Mouse (Mus musculus): ENCODE data around the gene Glis1. TPM values are rescaled to one million over a fixed set of nuclear protein-coding genes. Genes with fewer than 3 reads are reported as not detected.
A peak's percentile ranks its signal among the peaks of the same experiment; 100 is the strongest.

Glis1 gene
- total and polyA plus RNA-seq, 2 experiments from 2014 or later = 0.11 TPM; not detected in 1

DNA sequence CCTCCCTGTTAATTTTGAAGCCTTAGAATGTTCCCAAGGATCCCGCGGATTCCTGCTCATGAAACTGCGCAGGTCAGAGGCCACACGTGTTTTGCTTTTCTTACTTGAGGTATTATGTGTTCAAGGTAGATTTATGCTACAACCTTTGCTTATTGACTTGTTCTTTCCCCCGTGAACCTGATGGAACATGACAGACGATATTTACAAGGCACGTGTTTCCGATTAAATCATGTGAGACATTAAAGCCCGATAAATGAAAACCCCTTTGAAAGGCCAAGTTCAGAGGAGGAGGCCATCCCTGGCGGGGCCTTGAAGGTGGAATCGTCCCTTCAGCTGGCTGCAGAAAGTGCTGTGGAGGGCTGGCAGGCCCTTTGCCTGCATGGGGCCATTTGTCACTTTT is 26.1 kb downstream of the Glis1 start:
- no peak overlapping the region for H3K9ac ChIP-seq (replicated peaks; ENCODE audit: low read depth, low read length)
- H3K27ac ChIP-seq (ENCODE audit: low read depth) = no peak overlapping the region
- no peaks in the 10 kb centered on the region for H3K36me3 ChIP-seq (replicated peaks; ENCODE audit: control insufficient read depth, insufficient read depth, low read length)
- no peaks in the 10 kb centered on the region for H3K4me1 ChIP-seq (ENCODE audit: control insufficient read depth, insufficient read depth)
- no peaks in the 10 kb centered on the region for H3K9me3 ChIP-seq (replicated peaks; ENCODE audit: control insufficient read depth, low read length)
- 79% methylated on average over 11 of the region's 11 CpGs for WGBS
- ATAC-seq (ENCODE audit: insufficient read depth, low read depth) (no peak), DNase-seq (ENCODE audit: low spot score) (no peak)
- H3K4me2 ChIP-seq (ENCODE audit: low read depth, low read length) = no peak overlapping the region
- no peaks in the 10 kb centered on the region for H3K27me3 ChIP-seq (ENCODE audit: control insufficient read depth, insufficient read depth, low read length)
- no peak overlapping the region for H3K4me3 ChIP-seq (ENCODE audit: low read depth, low read length)
- no peak for TF ChIP-seq EP300 (IDR thresholded peaks at IDR 0.05; ENCODE audit: low read depth)
- TF ChIP-seq CTCF (IDR thresholded peaks at IDR 0.05; ENCODE audit: low read depth) = no peak

DNA sequence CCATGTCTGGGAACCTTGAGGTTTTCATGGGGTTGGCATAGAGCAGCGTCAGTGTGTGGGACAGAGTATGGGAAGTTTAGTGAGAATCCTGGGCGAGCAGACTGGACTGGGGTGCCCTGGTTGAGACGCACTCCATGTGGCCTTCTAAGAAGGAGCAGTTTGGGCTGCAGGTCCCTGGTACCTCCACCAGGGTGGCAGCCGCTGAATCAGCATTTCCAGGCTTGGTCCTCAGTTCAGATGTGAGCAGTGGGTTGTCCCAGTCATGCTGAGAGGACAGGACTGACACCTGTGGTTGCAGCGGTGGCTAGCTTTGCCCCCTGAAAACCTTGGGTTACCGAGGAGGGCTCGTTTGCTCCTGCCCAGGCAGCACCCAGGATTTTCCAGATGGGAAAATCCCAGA is 33.4 kb downstream of the Glis1 start:
- Histone ChIP-seq H3K4me2 (ENCODE audit: low read depth, low read length) (no peak overlapping the region), H3K4me3 (ENCODE audit: low read depth, low read length) (no peak overlapping the region), H3K27ac (ENCODE audit: low read depth) (no peak overlapping the region), H3K9me3 (replicated peaks; ENCODE audit: control insufficient read depth, low read length) (no peaks in the 10 kb centered on the region), H3K27me3 (ENCODE audit: control insufficient read depth, insufficient read depth, low read length) (peaks cover 18% of the 10 kb centered on the region; the same call in 1 of the 2 replicates), H3K36me3 (replicated peaks; ENCODE audit: control insufficient read depth, insufficient read depth, low read length) (no peaks in the 10 kb centered on the region), H3K4me1 (ENCODE audit: control insufficient read depth, insufficient read depth) (no peaks in the 10 kb centered on the region), H3K9ac (replicated peaks; ENCODE audit: low read depth, low read length) (no peak overlapping the region)
- 70% methylated on average over 7 of the region's 7 CpGs for WGBS
- ATAC-seq (ENCODE audit: insufficient read depth, low read depth) = no peak
- TF ChIP-seq EP300 (IDR thresholded peaks at IDR 0.05; ENCODE audit: low read depth) (no peak), CTCF (IDR thresholded peaks at IDR 0.05; ENCODE audit: low read depth) (peak; percentile 10; the same call in 1 of the 2 replicates)
- no peak for DNase-seq (ENCODE audit: low spot score)

DNA sequence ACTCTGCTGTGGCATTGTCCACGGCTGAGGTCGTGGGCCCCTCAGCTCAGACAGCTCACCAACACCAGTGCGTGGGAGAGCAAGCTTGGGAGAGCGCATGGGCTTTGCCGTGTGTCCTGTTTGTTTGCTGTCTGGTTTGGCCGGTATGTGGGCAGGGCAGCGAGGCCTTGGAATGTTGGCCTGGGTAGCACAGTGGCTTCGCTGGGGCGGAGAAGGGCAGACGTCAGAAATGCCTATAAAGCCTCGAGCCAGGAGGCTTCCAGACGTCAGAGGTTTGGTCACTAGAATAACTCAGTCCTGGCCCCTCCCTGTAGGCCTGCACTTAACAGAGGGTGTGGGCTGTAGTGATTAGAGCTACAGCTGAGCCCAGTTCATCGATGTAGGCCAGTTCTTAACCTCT is 33.9 kb downstream of the Glis1 start:
- ATAC-seq (ENCODE audit: insufficient read depth, low read depth) (peak; percentile 68), DNase-seq (ENCODE audit: low spot score) (peak; percentile 14)
- no peaks in the 10 kb centered on the region for H3K4me1 ChIP-seq (ENCODE audit: control insufficient read depth, insufficient read depth)
- H3K9ac ChIP-seq (replicated peaks; ENCODE audit: low read depth, low read length) = no peak overlapping the region
- H3K27ac ChIP-seq (ENCODE audit: low read depth) = no peak overlapping the region
- 25% methylated on average over 13 of the region's 13 CpGs for WGBS
- H3K36me3 ChIP-seq (replicated peaks; ENCODE audit: control insufficient read depth, insufficient read depth, low read length) = no peaks in the 10 kb centered on the region
- no peaks in the 10 kb centered on the region for H3K9me3 ChIP-seq (replicated peaks; ENCODE audit: control insufficient read depth, low read length)
- H3K4me2 ChIP-seq (ENCODE audit: low read depth, low read length) = no peak overlapping the region
- TF ChIP-seq CTCF (IDR thresholded peaks at IDR 0.05; ENCODE audit: low read depth) = no peak
- no peak for TF ChIP-seq EP300 (IDR thresholded peaks at IDR 0.05; ENCODE audit: low read depth)
- H3K27me3 ChIP-seq (ENCODE audit: control insufficient read depth, insufficient read depth, low read length) = peaks cover 18% of the 10 kb centered on the region; the same call in 1 of the 2 replicates
- no peak overlapping the region for H3K4me3 ChIP-seq (ENCODE audit: low read depth, low read length)

DNA sequence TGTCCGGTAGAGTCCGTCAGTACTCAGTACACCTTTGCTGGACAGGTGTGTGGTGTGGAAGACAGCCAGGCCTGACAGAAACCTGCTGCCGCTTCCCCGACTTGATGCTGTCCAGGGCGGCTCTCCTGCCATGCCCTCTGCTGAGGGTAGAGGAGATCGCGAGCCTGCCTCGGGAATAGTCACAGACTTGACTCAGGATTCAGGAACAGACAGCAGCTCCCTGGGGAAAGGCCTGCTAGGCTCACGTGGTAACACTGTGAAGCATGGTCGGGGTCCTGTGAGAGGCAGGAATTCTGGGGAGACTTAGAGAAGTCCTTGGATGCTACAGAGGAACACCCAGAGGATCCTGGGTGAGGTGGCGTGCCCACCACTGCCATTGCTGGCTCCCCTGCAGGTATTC is 34.4 kb downstream of the Glis1 start:
- DNase-seq (ENCODE audit: low spot score) (no peak), ATAC-seq (ENCODE audit: insufficient read depth, low read depth) (no peak)
- no peaks in the 10 kb centered on the region for H3K36me3 ChIP-seq (replicated peaks; ENCODE audit: control insufficient read depth, insufficient read depth, low read length)
- TF ChIP-seq CTCF (IDR thresholded peaks at IDR 0.05; ENCODE audit: low read depth) = no peak
- TF ChIP-seq EP300 (IDR thresholded peaks at IDR 0.05; ENCODE audit: low read depth) = no peak
- no peak overlapping the region for H3K27ac ChIP-seq (ENCODE audit: low read depth)
- peaks cover 19% of the 10 kb centered on the region; the same call in 1 of the 2 replicates for H3K27me3 ChIP-seq (ENCODE audit: control insufficient read depth, insufficient read depth, low read length)
- H3K4me2 ChIP-seq (ENCODE audit: low read depth, low read length) = no peak overlapping the region
- no peak overlapping the region for H3K4me3 ChIP-seq (ENCODE audit: low read depth, low read length)
- no peak overlapping the region for H3K9ac ChIP-seq (replicated peaks; ENCODE audit: low read depth, low read length)
- no peaks in the 10 kb centered on the region for H3K9me3 ChIP-seq (replicated peaks; ENCODE audit: control insufficient read depth, low read length)
- H3K4me1 ChIP-seq (ENCODE audit: control insufficient read depth, insufficient read depth) = no peaks in the 10 kb centered on the region
- WGBS = 50% methylated on average over 11 of the region's 11 CpGs

DNA sequence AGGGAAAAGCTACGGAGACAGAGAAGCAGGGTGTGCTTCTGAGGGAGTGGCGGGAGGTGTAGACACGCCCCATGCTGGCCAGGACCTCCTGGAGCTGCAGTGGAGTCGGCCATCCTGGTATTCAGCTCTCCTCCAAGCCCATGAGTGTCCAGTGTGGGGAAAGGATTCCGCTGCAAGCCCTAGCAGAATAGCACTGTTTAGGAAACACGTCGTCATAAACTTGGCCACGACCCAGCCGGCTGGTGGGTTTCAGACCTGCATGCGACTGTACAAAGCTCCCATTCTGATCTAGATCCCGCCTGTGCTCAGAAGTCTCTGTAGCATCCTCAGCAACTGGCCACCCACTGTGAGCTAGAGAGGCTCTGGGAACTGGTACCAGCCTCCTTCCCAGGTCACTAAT is 41.9 kb downstream of the Glis1 start:
- no peak overlapping the region for H3K27ac ChIP-seq (ENCODE audit: low read depth)
- H3K4me3 ChIP-seq (ENCODE audit: low read depth, low read length) = no peak overlapping the region
- ATAC-seq (ENCODE audit: insufficient read depth, low read depth) (no peak), DNase-seq (ENCODE audit: low spot score) (no peak)
- 0 out of 2 replicates have a peak, but pooled peaks cover 2% of the 10 kb centered on the region for H3K9me3 ChIP-seq (replicated peaks; ENCODE audit: control insufficient read depth, low read length)
- 48% methylated on average over 11 of the region's 11 CpGs for WGBS
- H3K27me3 ChIP-seq (ENCODE audit: control insufficient read depth, insufficient read depth, low read length) = peaks cover 14% of the 10 kb centered on the region; the same call in 1 of the 2 replicates
- no peaks in the 10 kb centered on the region for H3K36me3 ChIP-seq (replicated peaks; ENCODE audit: control insufficient read depth, insufficient read depth, low read length)
- H3K4me1 ChIP-seq (ENCODE audit: control insufficient read depth, insufficient read depth) = no peaks in the 10 kb centered on the region
- H3K4me2 ChIP-seq (ENCODE audit: low read depth, low read length) = no peak overlapping the region
- TF ChIP-seq EP300 (IDR thresholded peaks at IDR 0.05; ENCODE audit: low read depth) = no peak
- TF ChIP-seq CTCF (IDR thresholded peaks at IDR 0.05; ENCODE audit: low read depth) = no peak
- H3K9ac ChIP-seq (replicated peaks; ENCODE audit: low read depth, low read length) = no peak overlapping the region

DNA sequence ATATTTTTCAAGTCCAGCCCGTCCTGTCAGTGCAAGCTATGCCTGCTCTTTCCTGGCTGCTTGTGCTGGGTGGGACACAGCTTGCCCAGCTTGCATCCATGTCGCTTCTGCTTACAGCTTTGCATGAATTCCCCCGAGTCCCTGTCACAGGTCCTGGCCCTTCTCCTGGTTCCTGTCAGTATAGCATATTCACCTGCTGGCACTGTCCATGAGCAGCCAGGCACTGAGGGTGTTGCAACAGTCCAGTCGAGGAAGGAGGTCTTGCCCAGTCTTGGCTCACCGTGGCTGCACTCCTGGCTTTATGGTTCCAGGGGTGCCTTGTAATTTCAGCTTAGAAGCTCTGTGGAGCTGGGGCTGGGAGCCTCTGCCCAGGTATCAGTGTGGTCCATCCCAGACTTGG is 44.6 kb downstream of the Glis1 start:
- DNase-seq (ENCODE audit: low spot score) = no peak
- 0 out of 2 replicates have a peak, but pooled peaks cover 2% of the 10 kb centered on the region for H3K9me3 ChIP-seq (replicated peaks; ENCODE audit: control insufficient read depth, low read length)
- no peak for ATAC-seq (ENCODE audit: insufficient read depth, low read depth)
- TF ChIP-seq CTCF (IDR thresholded peaks at IDR 0.05; ENCODE audit: low read depth) (no peak), EP300 (IDR thresholded peaks at IDR 0.05; ENCODE audit: low read depth) (no peak)
- peaks cover 10% of the 10 kb centered on the region; the same call in 1 of the 2 replicates for H3K27me3 ChIP-seq (ENCODE audit: control insufficient read depth, insufficient read depth, low read length)
- 49% methylated on average over 5 of the region's 5 CpGs for WGBS
- no peak overlapping the region for H3K4me3 ChIP-seq (ENCODE audit: low read depth, low read length)
- H3K4me1 ChIP-seq (ENCODE audit: control insufficient read depth, insufficient read depth) = no peaks in the 10 kb centered on the region
- H3K4me2 ChIP-seq (ENCODE audit: low read depth, low read length) = no peak overlapping the region
- no peak overlapping the region for H3K27ac ChIP-seq (ENCODE audit: low read depth)
- H3K36me3 ChIP-seq (replicated peaks; ENCODE audit: control insufficient read depth, insufficient read depth, low read length) = no peaks in the 10 kb centered on the region
- H3K9ac ChIP-seq (replicated peaks; ENCODE audit: low read depth, low read length) = no peak overlapping the region

Data from heart, postnatal 0 days (tissue).